Mouse (Mus musculus): ENCODE results near the gene Vmn2r121.

Vmn2r121 gene

GRCm38 (mm10) chrX:124135852-124136251, at the start of gene Vmn2r121:
Gene Vmn2r121, minus strand, starts transcription at chrX:124135952.
- no peak for DNase-seq (ENCODE audit: low read depth)
